In genomic region chr16:87188737-87189136, GRCm38 (mm10) we compare ENCODE assay signal across 9 mouse cellular contexts.
"Had no signal": no experiment of that assay in that cellular context is flagged by ENCODE, and none has a peak within 500 bp of the region (broad histone marks: within the 10 kb centered on the region; RNA-seq: fewer than 3 reads in every experiment).

No protein-coding gene starts in this region.

- ATAC-seq: liver, embryonic 12.5 days had no signal

- DNase-seq: lung, adult 18-20 months; lung, embryonic 14.5 days; lung, postnatal 10 days; midbrain, embryonic 14.5 days; right cerebral cortex, postnatal 14 days; thymus, adult 18-20 months; thymus, postnatal 14 days; thymus, postnatal 36 days had no signal
